ENCODE assay signal across 7 mouse cellular contexts in genomic region chr10:117418668-117419237, GRCm38 (mm10). TPM values are rescaled to one million over a fixed set of nuclear protein-coding genes. Genes with fewer than 3 reads are reported as not detected.
DNase-seq lines count a peak whose midpoint lies in the region; TF ChIP-seq lines count a peak whose summit lies in the region.

No protein-coding gene starts in this region.

- intact Hi-C loops in left cerebral cortex, postnatal 10 days (cut with DNase I): no loop called here
- intact Hi-C loops in left cerebral cortex, postnatal 25 days (cut with DNase I): no loop called here

- H3K9me3 ChIP-seq in erythroblast, embryonic 14.5 days (ENCODE audit: control insufficient read depth, low read length): no peaks in the 10 kb centered on the region

- no peak overlapping the region for H3K27ac ChIP-seq in small intestine, adult 2 months (ENCODE audit: insufficient read depth, low read depth, low read length)

- H3K4me1 ChIP-seq in erythroblast, embryonic 14.5 days (ENCODE audit: control insufficient read depth): peaks cover 22% of the 10 kb centered on the region
- H3K4me1 ChIP-seq in small intestine, adult 2 months (ENCODE audit: control insufficient read depth, insufficient read depth, insufficient read length, low read length): peaks cover 10% of the 10 kb centered on the region

- no peak for TF ChIP-seq CTCF in small intestine, adult 2 months (IDR thresholded peaks at IDR 0.05; ENCODE audit: extremely low read depth, insufficient read length, insufficient replicate concordance, low read depth, low read length)

- peak overlapping the region; percentile 58 for H3K4me3 ChIP-seq in erythroblast, embryonic 14.5 days (replicated peaks)
- peak overlapping the region; percentile 46 for H3K4me3 ChIP-seq in small intestine, adult 2 months (ENCODE audit: low read depth, low read length)

- no peaks in the 10 kb centered on the region for H3K27me3 ChIP-seq in erythroblast, embryonic 14.5 days (ENCODE audit: control insufficient read depth)
- no peaks in the 10 kb centered on the region for H3K27me3 ChIP-seq in small intestine, adult 2 months (ENCODE audit: control insufficient read depth, insufficient read depth, low read length)

- TF ChIP-seq POLR2A in small intestine, adult 2 months (IDR thresholded peaks at IDR 0.05; ENCODE audit: low read depth, low read length): no peak

- 42% methylated on average over 24 of the region's 24 CpGs for WGBS in small intestine, adult 2 months

- H3K36me3 ChIP-seq in erythroblast, embryonic 14.5 days (ENCODE audit: control insufficient read depth): no peaks in the 10 kb centered on the region
- no peaks in the 10 kb centered on the region for H3K36me3 ChIP-seq in small intestine, adult 2 months (ENCODE audit: control insufficient read depth, insufficient read depth, low read length)

- DNase-seq in thymus, postnatal 0 days (ENCODE audit: low spot score): peak; percentile 20
- no peak for DNase-seq in thymus, adult 18-20 months
- DNase-seq in liver: peak; percentile 45
- DNase-seq in left cerebral cortex, postnatal 10 days (ENCODE audit: extremely low spot score in 1 of 2, low spot score in 2 of 2): no peak
- no peak for DNase-seq in left cerebral cortex, postnatal 25 days (ENCODE audit: low spot score in 2 of 2)

RNA-seq across cellular contexts. Expression of gene Cpsf6, which starts 38.9 kb away (rescaled TPM):
- polyA plus RNA-seq in thymus, postnatal 0 days (2015; fragmentation: Nextera tagmentation; extraction: Ambion mirVana): 154 and 161 TPM in 2 replicates
- 14.4 and 14.8 TPM in 2 replicates for polyA plus RNA-seq in erythroblast, embryonic 14.5 days (2012)
- 22.6 and 36.6 TPM in 2 replicates for polyA plus RNA-seq in small intestine, adult 2 months (2012; rRNA removed)
- total RNA-seq in left cerebral cortex, postnatal 10 days (2021): 100 to 1,000 TPM; 104 to 110 TPM
- total RNA-seq in left cerebral cortex, postnatal 25 days (2021): 100 to 1,000 TPM; 106 to 109 TPM

Comparison
In these comparisons a context has a peak if more than half of its experiments do, and no peak if none do; other contexts are left out.
1. DNase-seq: peak in thymus, postnatal 0 days (single experiment) and liver (single experiment); none in thymus, adult 18-20 months (0 of 2), left cerebral cortex, postnatal 10 days (0 of 2) and left cerebral cortex, postnatal 25 days (0 of 2).